Mouse (Mus musculus) c-Kit-negative CD71-positive TER-119-positive erythroid progenitor cells, embryonic 14.5 days (primary cell): ENCODE data around the gene BC051019.

Experiments
- DNase-seq: peaks from one replicate; pipeline ENCODE4 v3.0.0-alpha.2; 2013; ENCODE audit warnings: low read depth, low spot score

BC051019 gene

DNA sequence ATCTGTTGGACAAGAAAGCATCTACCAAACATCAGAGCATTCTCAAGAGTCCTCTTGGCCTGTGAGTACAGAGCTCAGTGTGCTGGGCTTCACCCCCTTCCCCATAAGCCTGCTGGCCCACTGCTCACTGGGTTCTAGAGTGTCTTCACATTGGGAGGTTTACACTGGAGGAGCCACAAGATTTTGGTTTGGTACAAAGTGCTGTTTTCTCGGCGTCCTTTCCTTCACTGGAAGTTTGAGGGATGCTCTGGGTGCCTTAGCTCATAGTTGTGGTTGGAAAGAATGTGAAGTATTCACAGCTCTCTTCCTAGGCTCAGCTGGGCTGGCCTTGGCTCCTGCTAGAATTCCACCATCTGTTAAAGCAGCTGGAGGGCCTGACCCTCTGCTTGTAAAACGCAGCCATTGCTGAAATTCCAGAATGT is 14.7 kb downstream of the BC051019 start:
- DNase-seq, result no peak

DNA sequence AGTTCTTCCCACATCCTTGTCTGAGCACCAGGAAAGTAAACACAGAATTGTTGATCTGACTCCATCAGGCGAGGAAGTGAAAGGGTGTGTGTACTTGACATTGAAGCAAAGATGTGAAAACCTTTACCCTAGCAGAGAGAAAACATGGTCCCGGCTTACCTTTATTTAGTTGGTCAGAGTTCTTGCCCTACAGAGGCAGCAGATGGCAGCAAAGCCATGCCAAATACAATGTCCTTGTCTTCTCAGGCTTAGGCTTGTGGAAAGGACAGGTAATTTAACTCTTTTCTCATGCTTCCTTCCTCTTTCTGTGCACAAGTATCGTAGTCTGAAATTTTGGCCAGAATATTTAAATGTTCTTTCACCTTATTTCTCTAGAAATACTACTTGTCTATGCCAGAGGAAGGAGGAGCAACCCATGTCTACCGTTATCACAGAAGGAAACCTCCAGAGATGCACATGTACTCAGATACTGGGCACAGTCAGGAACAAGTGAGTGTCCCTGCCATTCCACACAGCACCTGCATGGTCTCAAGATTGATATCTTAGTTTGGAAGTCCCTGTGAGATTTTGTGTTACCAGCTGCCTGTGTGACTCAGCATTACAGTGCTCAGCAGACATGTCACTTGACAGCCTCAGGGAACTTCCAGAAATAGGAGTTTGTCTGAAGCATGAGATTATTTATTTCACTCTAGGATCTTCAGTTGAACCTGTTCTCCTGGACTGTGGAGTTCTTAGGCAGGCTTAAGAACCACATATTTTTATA is 16.4 kb downstream of the BC051019 start:
- DNase-seq, result peak; percentile 27

DNA sequence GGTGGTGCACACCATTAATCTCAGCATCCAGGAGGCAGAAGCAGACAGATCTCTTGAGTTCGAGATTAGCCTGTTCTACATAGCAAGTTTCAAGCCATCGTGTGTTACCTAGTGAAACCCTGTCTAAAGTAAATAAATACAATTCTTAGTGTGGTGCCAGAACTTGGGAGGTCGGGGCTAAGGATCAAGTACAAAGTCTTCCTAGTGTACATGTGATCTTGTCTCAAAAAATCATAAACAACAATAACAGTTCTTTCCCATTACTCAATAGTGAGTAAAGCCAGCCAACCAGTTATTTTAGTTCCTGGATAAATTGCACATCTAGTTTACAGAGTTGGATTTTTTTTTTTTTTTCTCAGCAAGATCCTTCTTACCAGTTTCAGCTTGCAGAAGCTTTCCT is 19.2 kb downstream of the BC051019 start:
- DNase-seq, result peak; percentile 9

DNA sequence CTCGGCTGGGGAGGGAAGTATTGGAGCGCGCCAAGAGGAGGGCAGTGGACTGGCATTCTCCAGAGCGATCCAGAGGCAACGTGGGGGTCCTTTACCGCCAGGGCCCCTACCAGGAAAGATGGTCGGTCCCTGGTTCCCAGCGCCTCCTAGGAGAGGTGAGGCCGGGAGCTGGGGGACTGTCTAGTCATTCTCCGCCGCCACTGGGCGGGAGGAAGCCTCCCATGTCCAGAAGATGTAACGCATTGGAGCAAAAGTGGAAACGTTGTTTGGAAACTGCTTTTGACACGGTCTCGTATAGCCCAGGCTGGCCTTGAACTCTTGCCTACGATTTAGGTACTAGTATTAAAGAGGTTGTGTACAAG is 19.7 kb downstream of the BC051019 start:
- peak; percentile 32 for DNase-seq

DNA sequence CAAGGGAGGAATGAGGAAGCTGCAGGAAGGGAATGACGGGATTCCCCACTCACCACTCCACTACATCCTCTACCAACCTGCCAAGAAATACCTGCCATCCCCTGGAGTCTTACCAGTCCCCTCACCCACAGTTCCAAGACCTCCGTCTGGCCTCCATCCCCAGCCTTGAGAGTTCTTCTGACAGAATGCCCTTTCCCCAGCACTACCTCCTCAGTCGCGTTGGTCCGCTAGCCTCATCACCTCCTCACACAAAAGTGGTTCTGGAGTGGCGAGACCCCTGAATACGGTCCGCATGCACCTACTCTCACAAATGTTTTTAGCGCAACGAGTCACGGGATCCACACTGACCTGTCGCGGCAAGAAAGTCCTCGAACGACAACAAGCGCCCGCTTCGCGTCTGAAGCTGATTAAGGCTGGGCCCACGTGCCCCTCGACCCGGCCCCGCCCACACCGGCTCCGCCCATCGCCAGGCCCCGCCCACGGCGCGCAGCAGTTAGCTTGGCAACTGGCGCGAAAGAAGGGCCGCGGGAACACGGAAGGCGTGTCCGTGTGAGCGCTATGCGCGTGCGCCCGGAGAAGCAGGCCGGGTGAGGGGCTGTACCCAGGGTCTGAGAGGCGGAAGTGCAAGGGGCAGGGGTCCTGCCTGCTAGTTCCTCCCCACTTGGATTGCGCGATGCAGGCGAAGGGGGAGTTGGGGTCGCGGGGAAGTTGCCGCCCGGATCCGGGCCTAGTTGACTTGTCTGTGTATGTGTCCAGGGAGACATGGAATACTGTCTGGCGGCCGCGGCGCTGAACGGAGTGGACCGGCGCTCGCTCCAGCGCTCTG is 20.2 kb downstream of the BC051019 start, which contains the start of the genes St5 and Akip1:
TSS of gene St5 (minus strand) at position 416 of the 826 bp plus-strand sequence.
TSS of gene Akip1 (plus strand) at position 501 of the 826 bp plus-strand sequence.
- peak; percentile 87 for DNase-seq

DNA sequence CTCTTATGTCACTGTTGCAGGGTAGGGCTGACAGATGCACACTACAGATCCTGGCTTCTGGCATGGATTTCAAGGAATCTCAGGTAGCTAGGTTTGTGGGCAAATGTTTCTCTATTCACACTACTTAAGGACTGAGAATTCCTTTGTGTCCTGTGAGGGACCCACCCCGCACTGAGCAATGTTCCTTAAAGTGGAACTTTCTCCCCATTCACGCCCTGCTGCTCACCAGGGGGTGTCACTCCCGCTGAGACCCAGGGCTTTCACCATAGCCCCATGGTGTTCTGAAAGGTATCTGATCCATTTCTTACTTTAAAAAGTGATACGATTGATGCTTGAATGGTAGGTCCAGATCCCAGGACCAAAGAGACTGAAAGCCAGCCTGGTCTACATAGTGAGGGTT is 20.9 kb downstream of the BC051019 start:
- DNase-seq, result no peak

DNA sequence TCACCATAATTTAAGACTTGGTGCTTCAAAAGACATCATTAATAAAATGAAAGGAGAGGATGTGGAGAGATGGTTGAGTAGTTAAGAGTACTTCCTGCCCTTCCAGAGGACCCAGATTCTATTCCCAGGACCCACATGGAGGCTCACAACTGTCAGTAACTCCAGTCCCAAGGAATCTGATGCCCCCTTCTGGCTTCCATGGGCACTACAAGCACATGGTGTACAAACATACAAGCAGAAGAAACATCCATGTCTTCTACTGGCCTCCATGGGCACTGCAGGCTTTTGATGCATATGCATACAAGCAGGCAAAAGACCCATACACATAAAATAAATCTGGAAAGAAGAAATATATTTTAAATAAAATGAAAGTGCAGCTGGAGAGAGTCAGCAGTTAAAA is 23.4 kb downstream of the BC051019 start:
- DNase-seq, result peak; percentile 17

DNA sequence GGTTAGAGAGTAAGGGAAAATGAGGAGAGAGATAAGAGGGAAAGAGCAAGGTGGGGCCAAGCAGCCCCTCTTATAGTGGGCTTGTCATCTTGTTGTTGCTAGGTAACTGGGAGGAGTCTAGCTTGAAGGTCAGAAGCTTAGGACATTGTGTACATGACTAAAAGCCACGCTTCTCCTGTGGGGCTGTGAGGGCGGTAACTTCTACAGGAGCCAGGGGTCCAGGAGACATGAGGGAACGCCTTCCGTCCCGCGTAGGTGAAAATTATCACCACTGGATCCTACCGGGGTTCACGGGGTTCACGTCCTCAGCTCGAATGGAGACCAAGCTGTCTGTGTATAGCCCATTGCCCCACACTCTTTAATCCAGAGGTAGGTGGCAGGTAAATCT is 28.3 kb downstream of the BC051019 start:
- DNase-seq, result no peak

DNA sequence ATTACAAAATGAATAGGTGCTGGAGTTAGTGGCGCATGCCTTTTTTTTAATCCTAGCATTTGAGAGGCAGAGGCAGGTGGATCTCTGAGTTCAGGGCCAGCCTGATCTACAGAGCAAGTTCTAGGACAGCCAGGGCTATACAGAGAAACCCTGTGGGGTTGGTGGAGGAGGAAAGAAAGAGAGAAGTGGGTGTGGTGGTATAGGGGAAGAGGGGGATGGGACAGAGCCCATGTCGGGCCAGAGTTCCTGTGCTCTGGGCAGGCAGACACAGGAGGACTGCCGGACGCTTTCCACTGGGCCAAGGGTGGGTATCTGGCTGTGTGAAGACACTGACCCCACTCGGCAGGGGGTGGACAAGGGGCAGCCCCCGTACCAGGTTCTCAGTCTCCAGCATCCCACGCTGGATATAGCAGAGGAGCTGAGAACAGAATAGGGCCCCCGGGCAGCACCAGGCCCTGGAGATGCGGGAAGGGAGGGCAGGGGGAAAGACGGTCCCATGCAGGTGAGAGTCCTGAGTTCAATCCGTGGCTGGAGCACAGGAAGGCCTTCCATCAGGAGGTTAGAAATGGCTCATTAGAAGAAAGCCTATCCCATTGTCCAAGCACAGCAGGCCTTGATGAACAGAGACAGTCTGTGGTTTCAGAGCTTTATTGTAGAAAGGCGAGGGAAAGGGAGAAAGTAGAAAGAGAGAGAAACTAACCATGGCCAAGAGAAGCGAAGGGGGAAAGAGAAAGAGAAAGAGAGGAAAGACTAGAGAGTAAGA is 28.9 kb downstream of the BC051019 start:
- DNase-seq, result no peak

DNA sequence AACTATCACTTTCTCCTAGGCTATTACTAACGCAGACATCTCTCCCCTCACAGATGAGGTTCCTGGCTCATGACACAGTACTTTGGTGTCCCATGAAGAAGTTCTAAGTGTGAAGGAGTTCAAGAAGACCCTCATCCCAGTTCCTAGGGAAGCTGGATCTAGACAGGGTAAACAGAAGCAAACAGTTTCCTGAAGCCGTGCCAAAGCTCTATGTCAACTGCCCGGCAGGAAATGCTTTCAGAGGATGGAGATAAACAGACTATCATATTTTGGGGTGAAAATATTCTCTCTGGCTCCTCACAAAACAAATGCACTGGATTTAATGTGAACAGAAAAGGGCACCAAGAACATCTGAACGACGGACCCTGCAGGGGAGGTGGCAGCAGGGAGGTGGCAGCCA is 32.7 kb downstream of the BC051019 start:
- no peak for DNase-seq

DNA sequence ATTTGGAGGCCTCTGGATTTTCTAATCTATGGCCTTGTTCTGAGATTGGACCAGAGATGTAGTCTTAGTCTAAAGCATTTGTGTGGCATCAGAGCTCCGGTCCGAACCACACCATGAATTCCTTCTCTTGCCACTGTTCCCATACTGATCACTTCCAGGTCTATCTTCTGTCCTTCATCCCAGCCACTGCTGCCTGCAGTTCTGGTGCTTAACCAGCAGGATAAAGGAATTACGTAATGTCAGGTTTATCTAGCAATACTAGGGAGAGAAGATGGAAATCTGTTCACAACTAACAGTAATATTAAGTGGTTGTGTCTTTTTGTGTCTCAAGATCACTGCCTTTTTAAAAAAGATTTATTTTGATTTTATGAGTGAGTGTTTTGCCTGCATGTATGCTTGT is 33.5 kb downstream of the BC051019 start:
- DNase-seq, result no peak

DNA sequence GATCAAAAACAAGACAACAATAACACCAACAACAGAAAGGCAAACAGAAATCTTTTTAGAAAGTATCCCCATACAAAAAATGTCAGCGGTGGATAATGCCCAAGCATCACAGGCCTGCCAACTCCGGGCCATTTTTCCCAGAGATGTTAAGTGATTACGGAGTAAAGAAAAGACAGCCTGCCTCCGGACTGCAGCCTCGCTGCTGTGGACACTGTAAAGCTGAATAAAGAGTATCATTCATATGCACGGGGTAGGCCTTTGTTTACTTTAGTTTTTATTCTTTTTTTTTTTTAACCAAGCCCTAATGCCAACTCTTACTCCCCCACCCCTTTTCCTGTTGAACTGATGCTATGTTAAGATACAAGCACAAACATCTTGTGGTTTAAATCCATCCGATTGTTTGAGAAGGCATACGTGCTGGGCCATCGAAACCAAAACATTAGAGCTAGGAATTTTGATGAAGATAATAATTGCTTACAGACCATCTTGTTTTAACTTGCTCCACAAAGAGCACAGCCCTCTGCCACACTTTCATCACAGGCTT is 37.0 kb downstream of the BC051019 start:
- DNase-seq, result no peak

DNA sequence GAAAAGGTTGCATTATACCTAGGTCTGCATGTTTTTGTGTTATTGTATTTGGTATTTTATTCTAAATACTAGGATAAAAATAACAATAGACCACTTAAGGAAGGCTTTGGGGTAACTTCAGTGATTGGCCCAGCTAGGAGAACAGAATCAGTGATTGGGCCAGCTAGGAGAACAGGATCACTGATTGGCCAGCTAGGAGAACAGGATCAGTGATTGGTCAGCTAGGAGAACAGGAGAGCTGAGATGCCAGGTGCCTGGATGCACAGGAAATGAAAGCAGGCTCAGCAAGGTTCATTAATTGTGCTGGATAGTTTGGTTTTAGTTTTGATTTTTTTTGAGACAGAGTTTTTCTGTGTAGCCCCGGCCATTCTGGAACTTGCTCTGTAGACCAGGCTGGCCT is 42.8 kb downstream of the BC051019 start:
- DNase-seq, result no peak

DNA sequence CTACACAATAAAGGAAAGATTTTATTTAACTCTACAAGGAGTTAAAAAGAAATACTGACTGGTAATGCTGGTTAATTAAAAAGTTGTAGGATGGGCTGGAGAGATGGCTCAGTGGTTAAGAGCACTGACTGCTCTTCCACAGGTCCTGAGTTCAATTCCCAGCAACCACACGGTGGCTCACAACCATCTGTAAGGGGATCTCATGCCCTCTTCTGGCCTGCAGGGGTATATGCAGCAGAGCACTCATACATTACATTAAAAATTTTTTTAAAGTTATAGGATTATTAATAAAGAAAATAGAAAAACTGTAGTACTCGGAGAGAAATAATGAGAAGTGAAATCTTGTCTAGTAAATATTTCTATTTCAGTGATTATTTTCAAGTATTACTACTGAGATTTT is 43.4 kb downstream of the BC051019 start:
- DNase-seq, result no peak

DNA sequence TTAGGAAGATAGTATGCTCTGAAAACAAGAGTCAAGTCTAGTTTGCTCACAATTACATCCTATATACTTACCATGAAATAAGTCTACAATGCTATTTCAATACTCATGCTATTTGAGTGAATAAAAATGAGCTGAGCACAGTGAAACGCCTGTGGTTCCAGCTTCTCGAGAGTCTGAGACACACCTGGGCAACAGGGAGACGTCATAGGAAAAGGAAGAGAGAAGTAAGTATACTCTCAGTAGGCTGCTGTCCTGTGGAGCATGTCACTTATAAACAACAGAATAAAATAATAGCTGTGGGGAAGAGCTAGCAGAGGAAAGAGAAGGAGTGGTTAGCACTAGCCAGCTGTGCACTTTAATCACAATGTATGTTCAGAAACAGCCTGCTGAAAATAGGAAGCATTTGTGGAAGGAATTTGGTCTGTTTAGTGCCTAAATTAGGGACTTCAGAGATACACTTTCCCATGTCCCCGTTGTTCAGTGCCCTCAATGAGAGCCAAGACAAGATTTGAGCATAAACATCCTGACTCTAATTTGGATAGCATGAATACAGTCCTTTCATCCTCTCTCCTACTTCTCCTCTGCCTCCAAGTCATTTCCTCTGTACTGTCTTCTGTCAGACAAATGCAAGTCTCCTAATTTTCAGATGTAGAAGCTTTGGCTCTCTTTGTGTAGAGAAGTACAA is 48.6 kb downstream of the BC051019 start:
- DNase-seq, result no peak

DNA sequence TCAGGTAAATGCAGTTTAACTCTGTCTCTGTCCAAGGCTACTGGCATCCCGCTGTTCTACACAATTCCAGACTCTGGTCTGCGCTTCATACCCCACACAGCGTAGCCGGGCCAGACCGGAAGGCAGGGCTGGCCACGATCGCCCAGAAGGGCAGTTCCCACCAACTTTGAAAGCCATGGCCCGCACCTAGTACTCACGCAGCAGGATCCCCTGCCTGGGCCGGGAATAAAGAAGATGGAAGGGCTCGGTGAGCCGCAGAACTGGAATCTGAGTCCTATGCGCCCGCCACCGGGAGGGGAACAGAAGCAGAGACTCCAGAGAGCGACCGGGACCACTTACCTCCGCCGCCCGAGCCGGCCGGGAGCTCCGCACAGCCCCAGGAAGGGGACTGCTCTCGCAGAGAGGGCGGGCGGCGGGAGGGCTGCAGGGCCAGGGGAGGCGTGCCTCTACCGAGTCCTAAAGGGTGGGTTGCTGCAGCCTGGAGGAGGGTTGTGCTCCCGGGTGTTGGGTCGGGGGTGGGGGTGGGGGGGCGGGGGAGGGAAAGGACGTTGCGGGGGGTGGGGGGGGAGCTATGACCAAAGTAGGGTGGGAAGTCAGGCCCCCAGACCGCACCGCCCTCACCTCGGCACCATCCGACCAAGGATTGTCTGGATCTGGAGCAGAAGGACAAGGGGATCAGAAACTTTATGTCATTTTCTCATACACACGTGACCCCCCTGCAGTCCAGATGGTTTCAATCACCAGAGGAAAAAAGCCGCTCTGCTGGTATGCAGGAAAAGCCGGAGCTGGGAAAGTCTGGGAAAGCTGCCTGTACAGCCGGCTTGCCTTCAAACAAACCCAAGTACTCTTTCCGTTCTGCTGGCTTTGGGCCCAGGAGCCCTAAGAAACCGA is 51.8 kb downstream of the BC051019 start:
- no peak for DNase-seq

DNA sequence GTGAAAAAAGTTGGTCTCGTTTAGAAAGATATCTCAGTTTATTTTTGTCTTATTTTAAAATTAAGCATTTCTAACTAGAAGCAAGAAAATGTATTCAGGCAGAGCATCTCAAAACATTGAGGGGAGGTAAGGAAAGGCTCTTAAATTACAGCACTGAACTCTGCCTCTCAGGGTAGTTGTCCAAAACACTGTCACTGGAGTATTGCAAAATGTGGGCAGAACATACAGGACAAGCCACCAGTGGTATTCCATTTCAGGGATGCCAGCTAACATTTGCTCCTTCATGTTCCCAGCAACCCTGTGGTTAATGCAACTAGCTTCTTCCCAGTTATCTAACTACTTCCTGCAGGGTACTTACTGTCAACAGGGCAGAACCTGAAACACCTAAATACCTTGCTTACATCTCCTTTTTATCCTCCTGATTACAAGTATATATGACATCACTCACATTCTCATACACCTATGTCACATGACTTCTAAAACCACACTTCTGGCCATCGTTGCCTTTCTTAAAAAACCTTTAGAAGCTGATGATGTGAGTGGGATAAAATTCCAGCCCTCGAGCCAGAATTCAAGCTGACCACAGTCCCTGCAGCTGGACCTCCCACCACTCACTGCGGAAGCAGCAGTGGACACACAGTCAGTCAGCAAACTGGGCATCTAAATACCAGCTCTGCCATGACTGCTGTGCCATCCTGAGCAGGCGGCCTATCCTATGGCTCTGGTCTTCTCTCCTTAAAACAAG is 54.1 kb downstream of the BC051019 start:
- DNase-seq, result no peak

DNA sequence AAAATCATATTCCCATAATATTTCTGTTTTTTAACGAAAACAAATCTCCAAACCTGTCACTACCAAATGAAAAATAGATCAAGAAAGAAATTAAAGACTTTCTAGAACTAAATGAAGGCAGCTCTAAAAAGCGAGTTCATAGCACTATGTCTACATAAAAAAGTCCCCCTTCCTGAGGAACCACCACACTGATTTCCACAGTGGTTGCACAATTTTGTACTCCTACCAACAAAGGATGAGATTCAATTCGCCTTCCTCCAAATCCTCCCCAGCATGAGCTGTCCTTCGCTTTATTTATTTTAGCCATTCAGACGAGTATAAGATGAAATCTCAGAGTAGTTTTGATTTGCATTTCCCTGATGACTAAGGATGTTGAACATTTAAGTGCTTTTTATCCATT is 57.0 kb downstream of the BC051019 start:
- no peak for DNase-seq

DNA sequence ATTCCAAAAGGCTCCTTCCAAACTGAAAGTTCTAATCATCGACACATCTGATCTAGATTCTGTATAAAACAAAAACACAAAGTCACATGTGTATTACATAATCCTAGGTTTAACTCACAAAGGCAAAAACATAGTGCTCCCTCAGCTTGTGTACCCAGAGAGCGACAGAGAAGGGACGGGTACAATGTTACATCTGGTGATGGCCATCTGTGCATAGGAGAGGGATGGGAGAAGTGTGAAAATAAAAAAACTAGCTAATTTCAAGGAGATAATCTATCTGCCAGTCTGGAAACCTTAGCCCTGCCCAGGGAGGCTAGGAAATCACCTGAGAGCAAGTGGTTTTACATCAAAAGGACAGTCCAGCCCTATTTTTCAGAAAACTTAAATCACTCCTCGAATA is 61.0 kb downstream of the BC051019 start:
- no peak for DNase-seq
